Mouse (Mus musculus) lung, adult 18-20 months (tissue): ENCODE measurements around the gene Dock7.
"Not testable (repeated sequence)": the region's sequence is repeated elsewhere in the genome, so short reads cannot be mapped to it uniquely, and the experiment has no call there.

ENCODE experiments used
- DNase-seq, 2 experiments: peaks; one replicate each; pipeline ENCODE4 v3.0.0; 2022; ENCODE audit warnings: mixed read lengths in 2 of 2

Dock7 gene

DNA sequence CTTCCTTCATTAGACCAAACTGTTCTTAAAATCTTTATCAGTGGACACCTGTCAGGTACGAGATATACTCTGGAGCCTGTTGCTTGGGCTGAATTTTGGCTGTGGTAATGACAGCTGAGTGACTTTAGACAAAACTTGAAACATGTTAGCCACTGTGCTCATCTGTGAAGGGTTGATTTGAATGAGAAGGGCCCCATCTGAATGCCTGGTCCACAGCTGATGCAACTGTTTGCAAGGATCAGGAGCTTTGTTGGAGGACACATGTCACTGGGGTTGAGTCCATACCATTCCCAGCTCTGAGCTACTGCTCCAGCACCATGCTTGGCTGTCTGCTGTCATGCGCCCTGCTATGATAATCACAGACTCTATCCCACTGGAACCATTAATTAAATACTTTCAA is 115.1 kb downstream of the Dock7 start:
- no peak for DNase-seq

DNA sequence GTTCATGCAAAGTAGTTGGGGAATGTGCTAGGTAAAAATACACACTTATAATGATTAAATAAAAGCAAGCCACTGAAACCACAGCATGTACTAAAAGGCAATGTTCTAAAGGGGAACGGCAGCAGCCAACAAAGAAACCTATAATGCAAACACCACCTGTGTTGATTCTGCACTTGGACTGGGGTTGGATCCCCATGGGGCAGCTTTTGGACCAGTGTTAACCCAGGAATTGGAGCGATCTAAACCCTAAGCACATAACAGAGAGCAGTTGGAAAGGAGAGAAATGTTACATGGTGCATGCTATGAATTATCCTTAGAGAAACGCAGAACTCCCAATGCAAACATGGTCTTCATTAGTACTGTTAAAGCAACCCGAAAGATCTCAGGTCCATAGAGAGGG is 127.2 kb downstream of the Dock7 start:
- peak; percentile 4 to 32 for DNase-seq

GRCm38 (mm10) chr4:98984701-98985100 is 136.0 kb downstream of the Dock7 start:
- DNase-seq = no peak

DNA sequence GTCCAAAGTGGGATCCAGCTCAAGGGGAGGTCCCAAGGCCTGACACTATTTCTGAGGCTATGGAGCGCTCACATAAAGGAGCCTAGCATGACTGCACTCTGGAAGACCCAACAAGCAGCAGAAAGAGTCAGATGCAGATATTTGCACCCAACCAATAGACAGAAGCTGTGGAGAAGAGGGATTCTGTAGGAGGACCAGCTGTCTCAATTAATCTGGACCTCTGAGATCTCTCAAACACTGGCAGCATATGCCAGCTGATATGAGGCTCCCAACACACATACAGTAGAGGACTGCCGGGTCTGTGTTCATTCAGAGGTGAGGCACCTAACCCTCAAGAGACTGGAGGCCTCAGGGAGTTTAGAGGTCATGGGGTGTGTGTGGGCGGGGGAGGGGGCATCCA is 140.7 kb downstream of the Dock7 start:
- not testable (repeated sequence) for DNase-seq

DNA sequence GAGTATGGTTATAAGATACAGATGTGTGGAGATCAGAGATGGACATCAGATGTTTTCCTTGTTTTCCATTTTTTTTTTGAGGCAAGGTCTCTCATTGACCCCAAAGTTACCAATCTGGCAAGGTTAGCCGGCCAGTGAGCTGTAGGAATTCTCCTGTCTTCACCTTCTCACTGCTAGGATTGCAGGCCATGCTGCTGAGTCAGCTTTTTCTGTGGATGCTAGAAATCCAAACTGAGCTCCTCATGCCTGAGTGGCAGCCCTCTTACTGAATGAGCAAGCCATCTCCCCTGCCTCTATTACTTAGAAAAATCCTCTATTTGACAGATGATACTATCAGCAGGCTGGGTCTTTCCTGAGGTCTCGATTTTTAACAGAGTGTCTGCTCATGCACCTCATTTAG is 142.0 kb downstream of the Dock7 start:
- no peak for DNase-seq

GRCm38 (mm10) chr4:98978288-98978687 is 142.4 kb downstream of the Dock7 start:
- DNase-seq = not testable (repeated sequence)

DNA sequence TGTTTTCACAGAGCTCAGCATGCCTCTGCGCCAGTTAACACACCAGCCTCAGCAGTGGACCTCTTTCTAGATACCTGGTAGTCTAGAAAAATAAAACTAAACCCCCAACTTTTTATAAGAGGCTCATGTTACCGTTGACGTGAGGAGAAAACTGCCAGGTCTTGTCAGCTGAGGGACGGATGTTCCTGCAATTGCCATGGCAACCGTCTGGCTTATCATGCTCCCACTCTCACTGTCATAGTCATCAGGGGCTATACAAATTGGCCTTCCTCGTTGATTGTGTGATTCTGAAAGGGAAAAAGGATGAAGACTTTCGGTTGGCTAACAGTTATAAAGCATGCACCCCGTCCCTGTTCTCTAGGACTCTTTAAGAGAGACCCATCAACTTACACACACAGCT is 145.0 kb downstream of the Dock7 start:
- no peak for DNase-seq

DNA sequence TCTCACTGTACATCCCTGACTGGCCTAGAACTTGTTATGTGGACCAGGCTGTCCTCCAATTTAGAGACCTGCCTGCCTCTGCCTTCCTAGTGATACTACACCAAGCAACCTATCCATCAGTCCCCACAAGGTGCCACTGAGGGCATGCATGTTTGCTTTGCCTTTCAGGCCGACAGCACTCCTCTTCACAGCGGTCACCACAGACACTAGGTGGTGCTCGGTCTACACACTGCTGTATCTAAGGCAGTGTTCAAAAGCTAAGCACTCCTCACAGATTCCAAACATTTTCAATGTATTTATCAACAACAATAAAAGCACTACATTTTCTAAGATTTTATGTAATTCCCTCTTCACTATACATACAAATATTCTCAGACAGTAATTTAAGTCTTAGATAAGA is 150.8 kb downstream of the Dock7 start:
- DNase-seq = no peak

GRCm38 (mm10) chr4:98960243-98960642 is 160.5 kb downstream of the Dock7 start:
- DNase-seq = no peak

GRCm38 (mm10) chr4:98955986-98956385 is 164.7 kb downstream of the Dock7 start:
- DNase-seq = no peak

DNA sequence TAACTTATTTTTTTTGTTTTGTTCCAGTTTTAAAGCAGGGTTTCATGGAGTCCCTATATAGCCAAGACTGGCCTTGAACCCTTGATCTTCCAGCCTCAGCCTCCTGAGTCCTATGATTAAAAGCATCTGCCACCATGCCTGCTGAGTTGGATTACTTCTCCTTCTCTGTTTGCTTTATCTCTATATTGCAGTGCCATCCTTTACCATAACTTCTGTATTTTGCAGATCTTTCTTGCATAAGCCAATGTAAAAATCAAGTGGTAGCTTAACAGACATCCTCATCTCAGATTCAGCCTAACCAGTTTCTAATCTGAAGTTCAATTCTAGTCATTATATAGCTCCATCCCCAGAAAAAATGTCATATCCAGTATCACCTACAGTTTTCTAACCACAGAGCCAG is 170.2 kb downstream of the Dock7 start:
- DNase-seq = no peak

DNA sequence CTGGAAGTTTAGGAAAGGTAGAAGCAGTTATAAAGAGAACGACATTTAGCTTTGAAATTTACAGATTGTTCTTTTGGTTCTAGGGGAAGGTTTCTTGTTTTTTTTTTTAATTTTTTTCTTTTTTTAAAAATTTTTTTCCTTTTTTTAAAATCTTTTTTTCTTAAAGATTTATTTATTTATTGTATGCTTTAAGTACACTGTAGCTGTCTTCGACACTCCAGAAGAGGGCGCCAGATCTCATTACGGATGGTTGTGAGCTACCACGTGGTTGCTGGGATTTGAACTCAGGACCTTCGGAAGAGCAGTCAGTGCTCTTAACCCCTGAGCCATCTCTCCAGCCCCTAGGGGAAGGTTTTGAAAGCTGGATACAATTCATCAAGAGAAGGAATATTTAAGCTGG is 182.5 kb downstream of the Dock7 start:
- not testable (repeated sequence) for DNase-seq

- DNase-seq = no peak
Measured at GRCm38 (mm10) chr4:98936036-98936435, 184.7 kb downstream of the Dock7 start.

DNA sequence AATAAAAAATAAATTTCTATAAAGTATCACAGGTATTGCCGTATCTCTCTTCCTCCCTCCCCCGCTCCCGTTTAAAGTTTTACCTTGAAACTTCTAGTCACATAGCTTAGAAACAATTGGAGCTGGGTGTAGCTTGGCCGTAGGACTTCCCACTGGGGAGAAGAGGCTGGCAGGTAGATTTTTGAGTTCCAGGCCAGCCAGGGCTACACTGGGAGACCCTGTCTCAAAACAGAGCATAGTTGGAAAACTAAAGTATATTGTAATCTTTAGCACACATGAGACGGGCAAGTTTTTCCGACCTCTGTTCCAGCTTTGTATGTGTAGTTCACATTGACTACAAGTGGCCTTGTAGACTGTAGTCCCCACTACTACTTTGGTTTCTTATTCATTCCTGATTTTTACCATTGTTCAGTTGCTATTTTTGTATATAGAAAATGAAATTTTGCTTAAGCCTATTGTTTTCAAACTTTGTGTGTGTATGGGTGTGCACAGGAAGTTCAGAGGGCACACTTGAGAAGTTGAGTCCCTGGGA is 195.4 kb downstream of the Dock7 start:
- DNase-seq = no peak

GRCm38 (mm10) chr4:98924906-98925178 is 195.9 kb downstream of the Dock7 start:
- no peak for DNase-seq

- DNase-seq = peak; percentile 45 to 46
Measured at GRCm38 (mm10) chr4:98924071-98924905, 196.4 kb downstream of the Dock7 start.

DNA sequence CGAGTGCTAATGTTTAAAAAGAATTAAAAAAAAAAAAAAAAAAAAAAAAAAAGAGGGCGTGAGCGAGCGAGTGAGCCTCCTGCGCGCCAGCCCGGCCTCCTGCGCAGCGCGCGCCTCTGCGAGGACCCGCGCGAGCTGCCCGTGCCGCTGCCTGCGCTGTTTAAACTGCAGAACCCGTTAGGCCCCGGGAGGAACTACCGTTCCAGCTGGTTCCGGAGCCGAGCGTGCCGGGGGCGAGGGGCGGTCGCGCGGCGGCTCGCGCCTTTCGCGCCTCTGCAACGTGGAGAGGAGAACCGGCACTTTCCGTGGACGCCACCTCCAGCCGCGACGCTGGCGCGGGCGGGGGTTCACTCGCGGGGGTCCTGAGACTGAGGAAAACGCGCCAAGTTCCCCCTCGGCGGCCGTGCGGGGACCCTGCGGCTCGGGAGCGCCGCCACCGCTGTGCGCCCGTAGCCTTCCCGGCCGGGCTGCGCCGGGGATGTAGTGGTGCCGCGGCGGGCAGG is 197.1 kb downstream of the Dock7 start, which contains the start of gene Usp1:
TSS of gene Usp1 (plus strand) at position 243 of the 503 bp plus-strand sequence.
- no peak for DNase-seq

GRCm38 (mm10) chr4:98922643-98923567 is 197.8 kb downstream of the Dock7 start:
- DNase-seq = peak; percentile 98 to 99

GRCm38 (mm10) chr4:98922061-98922642 is 198.6 kb downstream of the Dock7 start:
- peak in 1 of 2 experiments; percentile 4 for DNase-seq

DNA sequence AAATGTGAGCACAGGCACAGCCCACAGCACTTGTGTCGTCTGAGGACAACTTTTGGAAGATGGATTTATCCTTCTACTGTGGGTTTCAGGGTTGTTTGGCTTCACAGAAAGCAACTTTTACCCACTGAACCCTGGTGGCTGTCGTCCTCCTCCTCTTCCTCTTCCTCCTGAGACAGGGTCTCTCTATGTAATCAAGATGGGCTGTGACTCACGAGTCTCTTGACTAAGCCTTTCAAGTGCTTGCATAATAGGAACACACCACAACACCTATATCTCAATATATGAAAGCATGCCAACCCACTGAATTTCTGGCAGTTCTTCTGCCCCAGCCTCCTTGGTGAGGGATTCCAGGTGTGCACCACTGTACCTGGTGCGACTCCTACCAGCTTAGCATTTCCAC is 199.8 kb downstream of the Dock7 start:
- DNase-seq = no peak

DNA sequence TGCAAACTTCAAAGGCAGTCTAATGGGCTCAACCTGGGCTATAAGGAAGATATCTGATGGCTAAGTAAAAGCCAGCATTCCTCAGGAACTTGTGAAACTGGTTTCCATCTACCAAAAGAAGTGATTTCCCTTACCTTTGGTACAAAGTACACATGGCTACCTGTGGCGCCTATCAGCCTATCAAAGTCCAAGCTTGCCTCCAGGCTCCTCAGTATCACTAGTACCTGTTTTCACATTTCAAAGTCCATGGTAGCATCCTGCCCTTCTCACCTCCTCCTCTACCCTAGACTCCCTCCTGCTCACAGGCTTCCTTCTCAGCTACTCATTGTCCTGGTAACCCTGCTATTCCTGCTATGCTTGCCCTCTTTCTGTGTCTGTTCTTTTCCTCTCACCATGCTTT is 202.5 kb downstream of the Dock7 start:
- no peak for DNase-seq

DNA sequence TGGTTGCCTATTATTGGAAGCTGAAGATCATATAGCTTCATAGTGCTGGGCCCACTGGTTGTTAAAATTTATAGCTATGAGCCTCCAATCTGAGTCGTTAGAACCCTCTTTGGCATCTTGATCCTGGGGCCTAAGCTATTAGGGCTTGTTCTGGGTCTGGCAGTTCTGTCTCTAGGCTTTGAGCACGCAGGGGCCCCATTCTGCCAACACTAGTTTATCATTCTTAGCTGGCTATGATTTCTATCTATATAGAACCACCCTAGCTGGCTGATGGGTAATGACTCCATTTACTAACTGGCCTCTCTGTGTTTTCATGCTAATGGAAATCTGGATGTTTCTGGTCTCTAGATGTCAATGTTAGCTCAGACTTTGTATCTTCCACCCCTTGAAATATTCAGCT is 203.0 kb downstream of the Dock7 start:
- DNase-seq = no peak

GRCm38 (mm10) chr4:98910246-98910645 is 210.5 kb downstream of the Dock7 start:
- DNase-seq = no peak
